Mouse (Mus musculus) embryonic facial prominence, embryonic 12.5 days (tissue): ENCODE results near the gene Slc35e3. TPM values are rescaled to one million over a fixed set of nuclear protein-coding genes. Genes with fewer than 3 reads are reported as not detected.
"Not testable (repeated sequence)": the region's sequence is repeated elsewhere in the genome, so short reads cannot be mapped to it uniquely, and the experiment has no call there.

ENCODE experiments used
- ATAC-seq: fragments of 200-750 bp; cut with Nextera tagmentation; 2 replicates; pipeline ENCODE4 v1.8.0; 2017; ENCODE audit not compliant: insufficient number of reproducible peaks, insufficient read depth, low FRiP score, low TSS enrichment
- H3K27ac ChIP-seq: fragments of 300-500 bp; sonication (generic); 2 replicates; pipeline ENCODE4 v1.5.1; 2016; ENCODE audit warnings: mild to moderate bottlenecking
- H3K27me3 ChIP-seq: fragments of 300-500 bp; sonication (generic); 2 replicates; pipeline ENCODE4 v1.6.1; 2016; ENCODE audit warnings: mild to moderate bottlenecking, moderate library complexity
- H3K36me3 ChIP-seq: fragments of 300-500 bp; sonication (generic); 2 replicates; pipeline ENCODE4 v1.6.1; 2016; ENCODE audit warnings: mild to moderate bottlenecking
- H3K4me1 ChIP-seq: fragments of 300-500 bp; sonication (generic); 2 replicates; pipeline ENCODE4 v1.6.1; 2016
- H3K4me2 ChIP-seq: fragments of 300-500 bp; sonication (generic); replicated peaks from 2 replicates; pipeline ENCODE4 v1.6.1; 2016; ENCODE audit warnings: mild to moderate bottlenecking, moderate library complexity
- H3K4me3 ChIP-seq: fragments of 300-500 bp; sonication (generic); 2 replicates; pipeline ENCODE4 v1.5.1; 2016; ENCODE audit warnings: mild to moderate bottlenecking
- H3K9ac ChIP-seq: fragments of 300-500 bp; sonication (generic); 2 replicates; pipeline ENCODE4 v1.6.1; 2016; ENCODE audit warnings: mild to moderate bottlenecking, moderate library complexity
- H3K9me3 ChIP-seq: fragments of 300-500 bp; sonication (generic); 2 replicates; pipeline ENCODE4 v1.6.1; 2016; ENCODE audit warnings: mild to moderate bottlenecking, moderate library complexity
- WGBS: fragments of 180-500 bp; shearing (Covaris S2); methylation state at CpG from one replicate; pipeline ENCODE4 v1.1.7; 2016; 5-methylcytosine and 5-hydroxymethylcytosine counted together
- polyA plus RNA-seq: library from polyadenylated mRNA; unstranded; fragments of >200 nt; fragmentation: Nextera tagmentation; extraction: Ambion mirVana; gene quantifications from 2 replicates; pipeline ENCODE4 v1.2.1, GENCODE M21; 2016

Slc35e3 gene
- polyA plus RNA-seq, 1 experiment from 2014 or later: 39.5 TPM

DNA sequence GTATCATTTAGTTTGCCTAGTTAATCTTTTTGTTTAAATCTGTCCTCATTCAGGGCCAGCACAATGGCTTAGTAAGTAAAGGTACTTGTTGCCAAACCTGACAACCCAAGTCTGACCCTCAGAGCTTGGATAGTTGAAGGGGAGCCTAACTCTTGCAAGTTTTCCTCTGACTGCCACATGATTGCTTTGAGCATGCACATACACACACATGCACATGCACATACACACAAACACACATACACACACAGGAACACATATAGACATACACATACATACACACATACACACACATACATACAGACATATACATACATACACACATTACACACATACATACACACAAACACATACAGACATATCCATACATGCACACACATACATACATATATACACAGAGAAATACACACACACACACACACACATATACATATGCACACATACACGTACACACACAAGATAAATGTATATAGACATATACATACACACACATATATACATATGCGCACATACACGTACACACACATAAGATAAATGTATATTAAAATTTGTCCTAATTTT is 21.3 kb downstream of the Slc35e3 start:
- no peaks in the 10 kb centered on the region for H3K27me3 ChIP-seq
- 97% methylated on average over 3 of the region's 3 CpGs for WGBS
- no peak overlapping the region for H3K4me3 ChIP-seq
- no peak overlapping the region for H3K27ac ChIP-seq
- H3K4me1 ChIP-seq: no peaks in the 10 kb centered on the region
- no peak for ATAC-seq
- no peaks in the 10 kb centered on the region for H3K36me3 ChIP-seq
- H3K9me3 ChIP-seq: no peaks in the 10 kb centered on the region
- no peak overlapping the region for H3K9ac ChIP-seq
- no peak overlapping the region for H3K4me2 ChIP-seq

DNA sequence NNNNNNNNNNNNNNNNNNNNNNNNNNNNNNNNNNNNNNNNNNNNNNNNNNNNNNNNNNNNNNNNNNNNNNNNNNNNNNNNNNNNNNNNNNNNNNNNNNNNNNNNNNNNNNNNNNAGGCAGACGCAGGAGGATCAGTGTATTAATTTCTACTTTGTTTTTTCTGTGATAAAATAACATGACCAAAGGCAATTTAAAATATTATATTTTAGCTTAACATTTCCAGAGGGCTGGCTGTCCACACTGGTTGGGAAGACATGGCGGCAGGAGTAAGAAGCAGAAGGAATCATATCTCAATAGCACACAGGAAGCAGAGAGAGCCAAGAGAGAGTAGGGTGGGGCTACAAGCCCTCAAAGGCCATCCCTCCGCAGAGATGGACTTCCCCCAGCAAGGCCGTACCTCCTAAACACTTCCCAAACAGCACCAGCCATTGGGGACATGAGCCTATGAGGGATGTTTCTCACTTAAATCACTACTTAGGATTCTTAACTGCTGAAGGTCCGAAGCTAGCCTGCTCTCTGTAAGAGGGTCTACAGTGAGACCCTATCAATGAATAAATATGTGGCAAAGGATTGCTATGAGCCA is 21.9 kb downstream of the Slc35e3 start:
- H3K27me3 ChIP-seq: no peaks in the 10 kb centered on the region
- no peak overlapping the region for H3K4me2 ChIP-seq
- no peak overlapping the region for H3K27ac ChIP-seq
- no peak overlapping the region for H3K9ac ChIP-seq
- no peak overlapping the region for H3K4me3 ChIP-seq
- no peaks in the 10 kb centered on the region for H3K36me3 ChIP-seq
- 77% methylated on average over 5 of the region's 5 CpGs for WGBS
- no peaks in the 10 kb centered on the region for H3K9me3 ChIP-seq
- H3K4me1 ChIP-seq: no peaks in the 10 kb centered on the region
- no peak for ATAC-seq

DNA sequence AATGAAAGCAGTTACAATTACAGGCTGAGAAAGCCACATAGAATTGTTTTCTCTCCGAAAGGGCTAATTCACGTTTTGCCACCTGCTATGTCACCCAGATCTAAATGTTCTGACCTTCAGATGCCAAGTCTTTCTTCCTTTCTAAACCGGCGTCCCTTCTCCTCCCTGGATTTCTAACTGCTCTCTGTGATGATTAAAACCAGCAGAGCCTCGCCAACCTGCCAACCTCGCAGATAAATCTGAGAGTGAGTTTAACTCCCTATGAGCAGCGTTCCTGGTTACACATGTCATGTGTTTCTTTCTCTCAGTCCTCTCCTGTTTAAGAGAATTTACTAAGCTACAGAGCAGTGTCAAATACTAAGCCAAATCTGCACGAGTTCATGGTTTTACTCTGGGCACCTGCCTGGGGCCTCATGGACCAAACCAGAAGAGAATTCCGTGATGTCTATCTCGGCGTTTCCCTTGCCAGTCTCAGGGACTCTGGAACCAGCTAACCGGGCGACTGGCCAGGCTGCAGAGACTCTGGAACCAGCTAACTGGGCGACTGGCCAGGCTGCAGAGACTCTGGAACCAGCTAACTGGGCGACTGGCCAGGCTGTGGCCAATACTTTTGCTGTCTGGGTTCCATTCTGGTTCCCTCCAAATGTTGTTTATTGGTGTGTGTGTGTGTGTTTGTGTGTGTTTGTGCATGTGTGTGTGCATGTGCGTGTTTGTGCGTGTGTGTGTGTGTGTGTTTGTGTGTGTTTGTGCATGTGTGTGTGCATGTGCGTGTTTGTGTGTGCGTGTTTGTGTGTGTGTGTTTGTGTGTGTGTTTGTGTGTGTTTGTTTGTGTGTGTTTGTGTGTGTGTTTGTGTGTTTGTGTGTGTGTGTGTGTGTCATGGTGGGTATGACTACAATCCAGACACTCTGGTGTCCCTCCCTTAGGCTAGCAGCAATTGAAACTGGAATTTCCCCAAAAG is 27.7 kb downstream of the Slc35e3 start:
- WGBS: 58% methylated on average over 19 of the region's 19 CpGs
- H3K27ac ChIP-seq: 0 out of 2 replicates have a peak overlapping the region, but pooled peaks have one; percentile 23
- no peak overlapping the region; the same call in 1 of the 2 replicates for H3K9ac ChIP-seq
- H3K27me3 ChIP-seq: no peaks in the 10 kb centered on the region
- H3K4me3 ChIP-seq: no peak overlapping the region
- no peak overlapping the region for H3K4me2 ChIP-seq
- H3K36me3 ChIP-seq: no peaks in the 10 kb centered on the region
- peaks cover 5% of the 10 kb centered on the region; the same call in 1 of the 2 replicates for H3K4me1 ChIP-seq
- ATAC-seq: no peak
- no peaks in the 10 kb centered on the region for H3K9me3 ChIP-seq

DNA sequence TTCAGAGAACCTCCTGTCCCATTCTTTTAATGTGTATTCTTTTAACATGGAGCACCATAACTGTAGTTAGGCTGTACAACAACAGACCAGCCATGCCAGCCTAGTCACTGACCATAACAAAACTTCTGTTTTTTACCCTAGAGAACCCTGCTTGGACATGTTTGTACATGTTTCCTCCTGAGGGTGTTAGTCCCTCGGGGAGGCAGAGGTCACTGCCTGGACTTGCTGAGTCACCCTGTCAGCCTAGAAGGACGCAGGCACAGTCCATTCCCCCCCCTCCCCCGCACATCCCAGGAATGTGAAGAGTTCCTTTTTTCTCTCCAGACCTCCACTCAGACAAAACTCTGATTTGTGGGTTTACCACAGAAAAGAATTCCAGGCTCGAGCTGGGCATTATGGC is 28.6 kb downstream of the Slc35e3 start:
- Histone ChIP-seq H3K27ac (no peak overlapping the region), H3K36me3 (no peaks in the 10 kb centered on the region), H3K4me1 (peaks cover 5% of the 10 kb centered on the region; the same call in 1 of the 2 replicates), H3K9ac (no peak overlapping the region), H3K9me3 (no peaks in the 10 kb centered on the region), H3K4me2 (0 out of 2 replicates have a peak overlapping the region, but pooled peaks have one; percentile 3), H3K4me3 (no peak overlapping the region), H3K27me3 (no peaks in the 10 kb centered on the region)
- no peak for ATAC-seq
- WGBS: 8% methylated on average over 4 of the region's 4 CpGs

DNA sequence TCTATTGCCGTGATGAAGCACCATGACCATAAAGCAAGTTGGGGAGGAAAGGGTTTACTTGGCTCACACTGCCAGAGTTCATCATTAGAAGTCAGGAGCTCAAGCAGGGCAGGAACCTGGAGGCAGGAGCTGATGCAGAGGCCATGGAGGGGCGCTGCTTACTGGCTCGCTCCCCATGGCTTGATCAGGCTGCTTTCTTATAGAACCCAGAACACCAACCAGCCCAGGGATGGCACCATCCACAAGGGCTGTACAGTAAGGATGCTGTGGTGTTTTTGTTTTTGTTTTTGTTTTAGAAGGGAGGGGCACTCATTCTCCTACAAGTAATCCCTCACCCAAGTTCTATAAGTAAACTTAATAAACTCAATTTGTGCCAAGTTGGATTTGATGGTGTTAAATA is 29.5 kb downstream of the Slc35e3 start:
- H3K4me1 ChIP-seq: peaks cover 5% of the 10 kb centered on the region; the same call in 1 of the 2 replicates
- H3K9me3 ChIP-seq: no peaks in the 10 kb centered on the region
- no peaks in the 10 kb centered on the region for H3K36me3 ChIP-seq
- WGBS: 86% methylated on average over 3 of the region's 3 CpGs
- no peak overlapping the region for H3K4me2 ChIP-seq
- no peak overlapping the region for H3K4me3 ChIP-seq
- no peak for ATAC-seq
- no peaks in the 10 kb centered on the region for H3K27me3 ChIP-seq
- no peak overlapping the region for H3K27ac ChIP-seq
- H3K9ac ChIP-seq: no peak overlapping the region

GRCm38 (mm10) chr10:117715654-117716053 is 30.5 kb downstream of the Slc35e3 start:
- H3K4me3 ChIP-seq, ATAC-seq, H3K27me3 ChIP-seq, H3K27ac ChIP-seq, H3K9ac ChIP-seq, H3K36me3 ChIP-seq, H3K4me2 ChIP-seq, H3K9me3 ChIP-seq, H3K4me1 ChIP-seq: not testable (repeated sequence)
- 92% methylated on average over 1 of the region's 1 CpGs for WGBS

DNA sequence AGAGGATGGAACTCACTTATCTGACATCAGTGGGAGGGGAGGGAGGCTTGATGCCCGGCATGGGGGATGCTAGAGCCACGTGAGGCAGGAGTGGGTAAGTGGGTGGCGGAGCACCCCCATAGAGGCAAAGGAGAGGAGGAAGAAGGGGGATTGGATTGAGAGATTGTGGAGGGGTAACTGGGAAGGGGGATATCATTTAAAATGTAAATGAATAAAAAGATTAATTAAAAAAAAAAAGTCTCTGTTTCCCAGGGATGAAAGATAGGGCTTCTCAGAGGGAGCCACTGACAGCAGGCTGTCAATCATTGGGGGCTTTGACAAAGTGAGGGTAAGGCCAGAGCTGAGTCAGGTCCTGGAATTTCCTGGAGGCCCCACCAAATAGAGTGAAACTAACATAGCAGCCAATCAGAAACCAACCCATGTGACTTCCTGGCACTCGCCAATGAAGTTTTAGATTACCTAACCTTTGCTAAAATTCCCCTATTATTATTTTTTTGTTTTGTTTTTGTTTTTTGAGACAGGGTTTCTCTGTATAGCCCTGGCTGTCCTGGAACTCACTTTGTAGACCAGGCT is 31.2 kb downstream of the Slc35e3 start:
- ATAC-seq: no peak
- Histone ChIP-seq H3K9ac (no peak overlapping the region), H3K4me3 (no peak overlapping the region), H3K27me3 (no peaks in the 10 kb centered on the region), H3K9me3 (no peaks in the 10 kb centered on the region), H3K4me2 (no peak overlapping the region), H3K4me1 (peaks cover 8% of the 10 kb centered on the region), H3K36me3 (no peaks in the 10 kb centered on the region), H3K27ac (no peak overlapping the region)
- WGBS: 73% methylated on average over 4 of the region's 4 CpGs

DNA sequence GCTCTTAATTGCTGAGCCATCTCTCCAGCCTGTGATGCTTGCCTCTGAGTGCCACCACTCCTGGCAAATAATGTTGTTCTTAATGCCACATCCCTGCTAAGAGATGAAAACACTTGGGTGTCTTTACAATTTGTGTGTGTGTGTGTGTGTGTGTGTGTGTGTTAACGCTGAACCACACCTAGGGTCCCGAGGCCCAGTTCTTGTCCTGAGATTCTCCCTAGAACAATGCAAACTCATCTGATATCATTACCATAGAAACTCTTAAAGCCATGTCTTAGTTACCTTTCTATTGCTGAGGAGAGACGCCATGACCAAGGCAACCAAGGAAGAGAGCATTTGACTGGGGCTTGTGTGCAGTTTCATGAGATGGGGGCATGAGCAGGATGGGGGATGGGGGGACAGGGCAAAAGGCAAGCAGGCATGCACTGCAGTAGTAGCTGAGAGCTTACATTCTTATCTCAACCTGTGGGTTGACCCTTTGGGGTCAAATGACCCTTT is 32.1 kb downstream of the Slc35e3 start:
- no peaks in the 10 kb centered on the region for H3K36me3 ChIP-seq
- H3K27me3 ChIP-seq: no peaks in the 10 kb centered on the region
- H3K9me3 ChIP-seq: no peaks in the 10 kb centered on the region
- ATAC-seq: no peak
- no peak overlapping the region for H3K9ac ChIP-seq
- no peak overlapping the region for H3K27ac ChIP-seq
- H3K4me1 ChIP-seq: peaks cover 13% of the 10 kb centered on the region
- no peak overlapping the region for H3K4me3 ChIP-seq
- 86% methylated on average over 3 of the region's 3 CpGs for WGBS
- no peak overlapping the region for H3K4me2 ChIP-seq

DNA sequence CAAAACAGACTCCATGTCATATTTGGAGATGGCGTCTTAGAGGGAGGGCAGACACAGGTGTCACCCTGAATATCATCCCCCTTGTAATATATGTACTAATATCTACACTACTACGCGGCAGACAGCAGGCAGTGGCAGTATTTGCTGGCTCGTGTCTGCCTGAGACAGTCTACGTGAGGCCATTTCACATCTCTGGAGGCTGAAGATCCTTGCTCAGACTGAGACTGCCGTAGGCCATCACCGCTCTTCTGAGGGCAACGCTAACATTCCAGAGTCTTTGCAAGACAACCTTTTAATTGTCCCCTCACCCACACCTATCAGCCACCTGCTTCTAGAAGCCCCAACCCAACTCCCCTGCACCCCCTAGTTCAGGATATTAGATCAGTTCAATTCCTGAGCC is 32.7 kb downstream of the Slc35e3 start:
- Histone ChIP-seq H3K9ac (no peak overlapping the region), H3K27ac (no peak overlapping the region), H3K27me3 (no peaks in the 10 kb centered on the region), H3K4me2 (no peak overlapping the region), H3K9me3 (no peaks in the 10 kb centered on the region), H3K36me3 (no peaks in the 10 kb centered on the region), H3K4me3 (no peak overlapping the region), H3K4me1 (peaks cover 17% of the 10 kb centered on the region)
- no peak for ATAC-seq
- 90% methylated on average over 8 of the region's 8 CpGs for WGBS

GRCm38 (mm10) chr10:117712871-117713270 is 33.3 kb downstream of the Slc35e3 start:
- no peak overlapping the region for H3K4me2 ChIP-seq
- no peak overlapping the region for H3K9ac ChIP-seq
- H3K4me1 ChIP-seq: peaks cover 13% of the 10 kb centered on the region
- H3K36me3 ChIP-seq: peaks cover 2% of the 10 kb centered on the region; the same call in 1 of the 2 replicates
- 89% methylated on average over 9 of the region's 9 CpGs for WGBS
- no peaks in the 10 kb centered on the region for H3K27me3 ChIP-seq
- no peak overlapping the region for H3K27ac ChIP-seq
- ATAC-seq: no peak
- H3K9me3 ChIP-seq: no peaks in the 10 kb centered on the region
- no peak overlapping the region for H3K4me3 ChIP-seq

GRCm38 (mm10) chr10:117712191-117712754 is 33.9 kb downstream of the Slc35e3 start:
- Histone ChIP-seq H3K4me1 (peaks cover 12% of the 10 kb centered on the region), H3K4me2 (no peak overlapping the region), H3K27me3 (no peaks in the 10 kb centered on the region), H3K4me3 (no peak overlapping the region), H3K9me3 (no peaks in the 10 kb centered on the region), H3K36me3 (peaks cover 8% of the 10 kb centered on the region; the same call in 1 of the 2 replicates), H3K27ac (no peak overlapping the region), H3K9ac (no peak overlapping the region)
- ATAC-seq: no peak
- 90% methylated on average over 9 of the region's 9 CpGs for WGBS
